Mouse (Mus musculus) forebrain, embryonic 13.5 days (tissue): ENCODE measurements at regions not wholly inside any gene's neighbourhood (a gene's known extent, or its start where the extent isn't known, plus 50 kb on each side); places are given as distances from the start of the nearest gene placed in this dataset.

Source experiments
- ATAC-seq: fragments of 200-750 bp; cut with Nextera tagmentation; 2 replicates; pipeline ENCODE4 v1.8.0; 2017
- H3K27ac ChIP-seq: fragments of 300-500 bp; sonication (generic); 2 replicates; pipeline ENCODE4 v1.5.1; 2015; ENCODE audit warnings: inconsistent platforms, mild to moderate bottlenecking, moderate library complexity
- H3K27me3 ChIP-seq: fragments of 300-500 bp; sonication (generic); 2 replicates; pipeline ENCODE4 v1.6.1; 2015; ENCODE audit warnings: mild to moderate bottlenecking, inconsistent platforms
- H3K36me3 ChIP-seq: fragments of 300-500 bp; sonication (generic); 2 replicates; pipeline ENCODE4 v1.6.1; 2015; ENCODE audit warnings: mild to moderate bottlenecking, inconsistent platforms; ENCODE audit not compliant: poor library complexity, severe bottlenecking
- H3K4me1 ChIP-seq: fragments of 300-500 bp; sonication (generic); 2 replicates; pipeline ENCODE4 v1.6.1; 2015; ENCODE audit warnings: inconsistent platforms
- H3K4me2 ChIP-seq: fragments of 300-500 bp; sonication (generic); 2 replicates; pipeline ENCODE4 v1.6.1; 2015; ENCODE audit warnings: inconsistent platforms, mild to moderate bottlenecking, moderate library complexity
- H3K4me3 ChIP-seq: fragments of 300-500 bp; sonication (generic); 2 replicates; pipeline ENCODE4 v1.5.1; 2015; ENCODE audit warnings: mild to moderate bottlenecking, inconsistent platforms
- H3K9ac ChIP-seq: fragments of 300-500 bp; sonication (generic); 2 replicates; pipeline ENCODE4 v1.6.1; 2015; ENCODE audit warnings: mild to moderate bottlenecking, inconsistent platforms
- H3K9me3 ChIP-seq: fragments of 300-500 bp; sonication (generic); replicated peaks from 2 replicates; pipeline ENCODE4 v1.6.1; 2016; ENCODE audit warnings: inconsistent platforms
- WGBS: fragments of 180-500 bp; shearing (Covaris S2); methylation state at CpG from one replicate; pipeline ENCODE4 v1.1.7; 2015; 5-methylcytosine and 5-hydroxymethylcytosine counted together

- Histone ChIP-seq H3K27ac (no peak overlapping the region), H3K4me3 (no peak overlapping the region), H3K4me2 (peak overlapping the region; percentile 35), H3K9me3 (no peaks in the 10 kb centered on the region), H3K27me3 (no peaks in the 10 kb centered on the region), H3K36me3 (no peaks in the 10 kb centered on the region), H3K4me1 (0 out of 2 replicates have a peak, but pooled peaks cover 6% of the 10 kb centered on the region), H3K9ac (no peak overlapping the region)
- ATAC-seq: peak; percentile 36; the same call in 1 of the 2 replicates
- 14% methylated on average over 13 of the region's 13 CpGs for WGBS
Measured at GRCm38 (mm10) chr16:76896305-76896704, 117.2 kb upstream of the Usp25 start.

DNA sequence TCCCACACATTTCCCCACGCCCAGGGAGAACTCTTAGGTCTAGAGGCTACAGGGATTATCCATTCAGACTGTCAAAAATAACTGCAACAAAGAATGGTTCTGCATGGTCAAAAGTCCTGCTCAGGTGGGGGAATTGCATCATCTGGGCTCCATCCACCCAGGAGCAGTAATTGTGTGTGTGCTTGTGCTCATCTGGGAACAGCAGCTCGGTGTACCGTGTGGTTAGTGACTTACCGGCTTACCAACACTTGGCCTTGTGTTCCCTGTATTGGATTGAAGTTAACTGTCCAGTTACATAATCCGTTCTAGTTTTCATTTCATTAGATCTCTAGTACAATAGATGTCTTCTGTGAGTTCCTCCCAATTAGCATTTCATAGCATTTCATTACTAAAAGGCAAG lies 117.7 kb upstream of the Usp25 start:
- 22% methylated on average over 5 of the region's 5 CpGs for WGBS
- Histone ChIP-seq H3K9ac (no peak overlapping the region), H3K27me3 (no peaks in the 10 kb centered on the region), H3K36me3 (no peaks in the 10 kb centered on the region), H3K9me3 (no peaks in the 10 kb centered on the region), H3K4me2 (no peak overlapping the region), H3K4me1 (0 out of 2 replicates have a peak, but pooled peaks cover 6% of the 10 kb centered on the region), H3K4me3 (no peak overlapping the region), H3K27ac (no peak overlapping the region)
- ATAC-seq: no peak

DNA sequence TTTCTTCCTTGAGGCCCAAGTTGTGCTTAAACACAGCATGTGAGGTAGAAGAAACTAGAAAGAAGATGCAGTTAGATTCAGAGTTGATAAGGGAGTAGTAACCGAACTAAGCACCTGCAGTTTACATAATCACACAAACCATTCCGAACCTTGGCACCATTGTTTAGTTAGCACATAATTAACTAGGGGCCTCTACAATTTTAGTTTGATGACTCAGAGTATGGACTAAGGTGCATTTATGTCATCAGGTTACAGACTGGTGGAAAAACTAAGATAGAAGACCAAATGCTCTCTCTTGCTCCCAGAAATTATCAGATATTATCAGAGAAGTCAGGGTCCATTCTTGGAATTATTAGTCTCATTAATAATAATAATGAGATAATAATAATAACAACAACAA lies 134.9 kb upstream of the Usp25 start:
- no peak overlapping the region for H3K9ac ChIP-seq
- 93% methylated on average over 2 of the region's 2 CpGs for WGBS
- no peak overlapping the region for H3K4me3 ChIP-seq
- H3K36me3 ChIP-seq: no peaks in the 10 kb centered on the region
- no peak for ATAC-seq
- no peaks in the 10 kb centered on the region for H3K9me3 ChIP-seq
- H3K27ac ChIP-seq: no peak overlapping the region
- no peak overlapping the region for H3K4me2 ChIP-seq
- no peaks in the 10 kb centered on the region for H3K27me3 ChIP-seq
- no peaks in the 10 kb centered on the region for H3K4me1 ChIP-seq

DNA sequence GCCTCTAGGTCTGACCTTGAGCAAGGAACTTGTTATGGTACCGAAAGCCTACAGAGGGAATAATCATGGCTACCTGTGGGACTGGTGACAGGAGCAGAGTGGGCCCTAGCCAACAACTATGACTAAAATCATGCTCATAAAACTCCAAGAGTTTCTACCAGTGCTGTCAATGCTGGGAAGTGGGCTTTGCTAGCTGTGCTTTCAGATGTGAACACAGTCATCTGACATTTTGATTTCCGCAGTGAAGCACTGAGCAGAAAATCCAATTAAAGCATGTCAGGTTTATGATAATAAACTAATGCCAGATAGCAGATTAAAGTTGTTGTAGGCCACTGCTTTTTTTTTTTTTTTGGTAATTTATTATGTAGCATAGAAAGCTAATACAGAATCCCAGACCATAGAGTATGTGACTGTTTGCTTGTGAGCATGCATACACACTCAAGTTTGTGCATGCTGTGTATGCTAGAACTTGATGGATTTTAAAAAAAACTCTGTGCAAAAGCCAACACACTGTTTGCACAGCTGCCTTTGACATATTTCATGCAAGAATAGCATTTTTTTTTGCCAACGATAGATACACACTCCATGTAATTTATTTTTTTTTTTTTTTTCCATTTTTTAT lies 138.0 kb upstream of the Usp25 start:
- Histone ChIP-seq H3K4me3 (no peak overlapping the region), H3K4me1 (no peaks in the 10 kb centered on the region), H3K9me3 (no peaks in the 10 kb centered on the region), H3K9ac (no peak overlapping the region), H3K4me2 (no peak overlapping the region), H3K27ac (no peak overlapping the region), H3K27me3 (no peaks in the 10 kb centered on the region), H3K36me3 (no peaks in the 10 kb centered on the region)
- 93% methylated on average over 3 of the region's 3 CpGs for WGBS
- no peak for ATAC-seq

DNA sequence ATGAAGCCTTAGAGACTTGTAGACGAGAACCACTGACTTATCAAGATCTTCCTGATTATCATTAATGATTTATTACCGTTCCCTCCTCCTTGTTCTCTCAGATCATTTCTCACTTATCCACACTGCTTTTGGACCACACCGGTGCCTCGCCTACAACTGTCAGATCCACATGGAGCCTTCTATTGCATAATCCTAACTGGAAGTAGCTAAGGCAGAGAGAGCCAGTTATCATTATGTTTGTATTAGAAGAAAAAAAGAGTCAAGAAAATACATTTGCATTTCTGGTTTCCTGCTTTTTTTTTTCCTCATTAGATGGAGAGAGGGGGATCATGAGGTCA lies 147.1 kb upstream of the Usp25 start:
- Histone ChIP-seq H3K4me3 (no peak overlapping the region), H3K9ac (no peak overlapping the region), H3K27me3 (no peaks in the 10 kb centered on the region), H3K9me3 (no peaks in the 10 kb centered on the region), H3K27ac (no peak overlapping the region), H3K4me2 (no peak overlapping the region; the same call in 1 of the 2 replicates), H3K4me1 (0 out of 2 replicates have a peak, but pooled peaks cover 4% of the 10 kb centered on the region), H3K36me3 (no peaks in the 10 kb centered on the region)
- peak; percentile 34; the same call in 1 of the 2 replicates for ATAC-seq
- WGBS: 59% methylated on average over 4 of the region's 4 CpGs

GRCm38 (mm10) chr16:76865731-76866464 lies 147.6 kb upstream of the Usp25 start:
- Histone ChIP-seq H3K27ac (no peak overlapping the region), H3K4me1 (0 out of 2 replicates have a peak, but pooled peaks cover 4% of the 10 kb centered on the region), H3K4me2 (peak overlapping the region; percentile 40), H3K27me3 (no peaks in the 10 kb centered on the region), H3K9ac (no peak overlapping the region), H3K4me3 (no peak overlapping the region), H3K36me3 (no peaks in the 10 kb centered on the region), H3K9me3 (no peaks in the 10 kb centered on the region)
- 28% methylated on average over 7 of the region's 12 CpGs for WGBS
- ATAC-seq: peak; percentile 89

GRCm38 (mm10) chr16:76864392-76864791 lies 149.1 kb upstream of the Usp25 start:
- H3K9ac ChIP-seq: no peak overlapping the region
- no peaks in the 10 kb centered on the region for H3K9me3 ChIP-seq
- no peak overlapping the region for H3K4me3 ChIP-seq
- 91% methylated on average over 3 of the region's 3 CpGs for WGBS
- H3K36me3 ChIP-seq: no peaks in the 10 kb centered on the region
- no peak overlapping the region for H3K27ac ChIP-seq
- H3K4me1 ChIP-seq: 0 out of 2 replicates have a peak, but pooled peaks cover 4% of the 10 kb centered on the region
- H3K4me2 ChIP-seq: no peak overlapping the region
- no peak for ATAC-seq
- no peaks in the 10 kb centered on the region for H3K27me3 ChIP-seq

- ATAC-seq: no peak
- 60% methylated on average over 2 of the region's 2 CpGs for WGBS
Measured at GRCm38 (mm10) chr16:76855797-76856196, 157.7 kb upstream of the Usp25 start.

GRCm38 (mm10) chr16:76851396-76851795 lies 162.1 kb upstream of the Usp25 start:
- Histone ChIP-seq H3K4me1 (no peaks in the 10 kb centered on the region), H3K9me3 (no peaks in the 10 kb centered on the region), H3K4me2 (no peak overlapping the region), H3K27ac (no peak overlapping the region), H3K9ac (no peak overlapping the region), H3K4me3 (no peak overlapping the region), H3K36me3 (no peaks in the 10 kb centered on the region), H3K27me3 (no peaks in the 10 kb centered on the region)
- ATAC-seq: no peak
- WGBS: 73% methylated on average over 3 of the region's 3 CpGs

More at GRCm38 (mm10) chr16:76855797-76856196, 157.7 kb upstream of the Usp25 start:
- Histone ChIP-seq H3K4me3 (no peak overlapping the region), H3K9ac (no peak overlapping the region), H3K27ac (no peak overlapping the region), H3K27me3 (no peaks in the 10 kb centered on the region), H3K36me3 (no peaks in the 10 kb centered on the region), H3K4me1 (no peaks in the 10 kb centered on the region), H3K4me2 (no peak overlapping the region), H3K9me3 (no peaks in the 10 kb centered on the region)

DNA sequence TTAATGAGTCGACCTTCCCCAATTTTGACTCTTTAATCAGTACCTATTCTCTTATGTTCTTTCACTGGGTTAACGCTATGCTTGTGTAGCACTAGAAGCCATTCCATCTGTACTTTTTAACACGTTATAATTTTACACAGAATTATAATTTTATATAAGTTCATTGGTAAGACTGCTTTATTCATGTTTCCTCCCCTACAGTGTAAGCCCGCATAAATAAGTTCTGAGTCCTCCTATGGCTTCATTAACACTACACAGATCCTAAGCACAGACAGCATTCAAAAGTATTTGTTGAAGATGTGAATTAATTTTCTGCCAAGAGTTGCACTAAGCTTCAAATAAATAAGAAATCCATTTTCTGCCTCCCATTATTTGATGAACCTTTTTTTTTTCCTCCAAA lies 176.1 kb upstream of the Usp25 start:
- WGBS: 81% methylated on average over 4 of the region's 4 CpGs
- 0 out of 2 replicates have a peak, but pooled peaks have one; percentile 36 for ATAC-seq
- Histone ChIP-seq H3K27me3 (no peaks in the 10 kb centered on the region), H3K27ac (no peak overlapping the region), H3K9ac (no peak overlapping the region), H3K36me3 (no peaks in the 10 kb centered on the region), H3K4me2 (no peak overlapping the region), H3K4me3 (no peak overlapping the region), H3K9me3 (no peaks in the 10 kb centered on the region), H3K4me1 (no peaks in the 10 kb centered on the region)

GRCm38 (mm10) chr16:76830371-76830770 lies 183.1 kb upstream of the Usp25 start:
- H3K4me1 ChIP-seq: peaks cover 20% of the 10 kb centered on the region
- ATAC-seq: no peak
- no peak overlapping the region for H3K4me3 ChIP-seq
- H3K9me3 ChIP-seq: no peaks in the 10 kb centered on the region
- no peak overlapping the region for H3K9ac ChIP-seq
- H3K27me3 ChIP-seq: no peaks in the 10 kb centered on the region
- no peak overlapping the region; the same call in 1 of the 2 replicates for H3K27ac ChIP-seq
- H3K4me2 ChIP-seq: no peak overlapping the region
- H3K36me3 ChIP-seq: no peaks in the 10 kb centered on the region
- whole genome bisulfite sequencing: 25% methylated on average over 3 of the region's 3 CpGs

GRCm38 (mm10) chr16:76827674-76828441 lies 185.6 kb upstream of the Usp25 start:
- H3K27ac ChIP-seq: peak overlapping the region; percentile 55
- peak; percentile 94 for ATAC-seq
- H3K27me3 ChIP-seq: no peaks in the 10 kb centered on the region

More at GRCm38 (mm10) chr16:76827674-76828441, 185.6 kb upstream of the Usp25 start:
- 37% methylated on average over 7 of the region's 7 CpGs for WGBS
- H3K4me1 ChIP-seq: peaks cover 20% of the 10 kb centered on the region
- no peaks in the 10 kb centered on the region for H3K9me3 ChIP-seq
- H3K36me3 ChIP-seq: no peaks in the 10 kb centered on the region
- no peak overlapping the region for H3K4me3 ChIP-seq
- no peak overlapping the region for H3K9ac ChIP-seq
- peak overlapping the region; percentile 26 for H3K4me2 ChIP-seq
